Mouse (Mus musculus): Measurements from ENCODE around the gene Tmem208. TPM values are rescaled to one million over a fixed set of nuclear protein-coding genes. Genes with fewer than 3 reads are reported as not detected.
A peak's percentile ranks its signal among the peaks of the same experiment; 100 is the strongest.

Gene Tmem208
- polyA plus RNA-seq, 1 experiment from 2014 or later: 126 TPM

DNA sequence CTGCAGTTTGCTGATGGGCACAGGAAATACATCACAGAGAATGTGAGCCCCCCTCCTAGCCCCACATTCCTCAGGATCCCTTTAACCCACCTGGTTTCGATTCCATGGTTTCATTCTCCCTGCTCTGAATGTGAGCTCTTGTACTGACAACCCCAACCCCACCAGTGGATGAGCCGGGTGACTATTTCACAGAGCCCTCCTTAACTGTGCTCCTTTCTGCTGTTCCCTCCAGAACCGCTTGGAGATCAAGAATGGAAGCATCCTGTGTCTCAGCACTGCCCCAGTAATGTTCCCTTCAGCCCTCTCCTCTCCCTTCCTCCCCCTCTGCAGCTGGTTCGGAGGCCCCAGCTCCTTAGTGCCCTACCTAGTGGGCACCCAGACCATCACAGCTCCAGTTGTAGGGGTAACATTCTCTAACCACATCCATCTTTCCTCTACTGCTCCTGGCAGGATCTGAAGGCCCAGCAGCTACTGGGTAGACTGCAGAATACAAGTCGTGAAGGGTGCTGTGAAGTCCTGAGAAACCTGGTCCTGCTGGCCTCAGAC, 19.9 kb upstream of the Tmem208 start:
- peak overlapping the region; percentile 31 for H3K4me2 ChIP-seq (ENCODE audit: low read length)
- ATAC-seq: peak; percentile 29
- H3K4me3 ChIP-seq (replicated peaks; ENCODE audit: low read length): no peak overlapping the region
- H3K27ac ChIP-seq (ENCODE audit: low read length): no peak overlapping the region
- no peaks in the 10 kb centered on the region for H3K9me3 ChIP-seq (ENCODE audit: control insufficient read depth, low read length)
- H3K27me3 ChIP-seq (replicated peaks; ENCODE audit: control insufficient read depth, insufficient read depth, low read length): no peaks in the 10 kb centered on the region
- WGBS: 62% methylated on average over 5 of the region's 5 CpGs
- peaks cover 25% of the 10 kb centered on the region for H3K36me3 ChIP-seq (ENCODE audit: control insufficient read depth, insufficient read depth)
- H3K4me1 ChIP-seq (replicated peaks; ENCODE audit: control insufficient read depth, insufficient read depth, low read length): peaks cover 8% of the 10 kb centered on the region
- H3K9ac ChIP-seq (replicated peaks; ENCODE audit: low read depth, low read length): no peak overlapping the region

DNA sequence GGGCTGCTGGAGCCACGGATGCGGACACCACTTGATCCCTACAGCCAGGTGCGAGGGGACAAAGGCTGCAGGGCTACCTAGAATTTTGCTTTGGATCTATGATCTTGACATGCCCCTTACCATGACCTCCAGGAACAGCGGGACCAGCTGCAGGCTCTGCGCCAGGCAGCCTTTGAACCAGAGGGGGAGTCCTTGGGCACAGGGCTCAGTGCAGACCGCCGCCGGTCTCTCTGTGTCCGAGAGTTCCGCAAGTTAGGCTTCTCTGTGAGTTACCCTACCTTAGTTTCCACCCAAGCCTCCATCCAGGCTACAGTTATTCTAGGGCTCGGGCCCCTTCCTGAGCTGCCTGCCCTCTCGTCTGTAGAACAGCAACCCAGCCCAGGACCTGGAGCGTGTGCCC, 18.5 kb upstream of the Tmem208 start:
- Histone ChIP-seq H3K9ac (replicated peaks; ENCODE audit: low read depth, low read length) (no peak overlapping the region), H3K4me2 (ENCODE audit: low read length) (no peak overlapping the region), H3K27ac (ENCODE audit: low read length) (no peak overlapping the region), H3K36me3 (ENCODE audit: control insufficient read depth, insufficient read depth) (peaks cover 19% of the 10 kb centered on the region), H3K4me3 (replicated peaks; ENCODE audit: low read length) (no peak overlapping the region), H3K27me3 (replicated peaks; ENCODE audit: control insufficient read depth, insufficient read depth, low read length) (no peaks in the 10 kb centered on the region), H3K9me3 (ENCODE audit: control insufficient read depth, low read length) (no peaks in the 10 kb centered on the region), H3K4me1 (replicated peaks; ENCODE audit: control insufficient read depth, insufficient read depth, low read length) (peaks cover 8% of the 10 kb centered on the region)
- WGBS: 94% methylated on average over 13 of the region's 13 CpGs
- ATAC-seq: no peak

DNA sequence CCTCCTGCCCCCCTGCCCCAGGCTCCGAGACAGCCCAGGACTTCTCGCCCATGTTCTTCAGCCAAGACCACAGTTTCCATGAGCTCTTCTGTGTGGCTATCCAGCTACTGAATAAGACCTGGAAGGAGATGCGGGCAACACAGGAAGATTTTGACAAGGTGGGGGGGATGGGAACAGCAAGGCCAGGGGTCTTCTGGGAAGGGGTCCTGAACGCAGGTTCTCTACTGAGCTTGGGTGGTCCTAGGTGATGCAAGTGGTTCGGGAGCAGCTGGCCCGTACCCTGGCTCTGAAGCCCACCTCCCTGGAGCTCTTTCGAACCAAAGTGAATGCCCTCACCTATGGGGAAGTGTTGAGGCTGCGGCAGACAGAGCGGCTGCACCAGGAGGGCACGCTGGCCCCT, 17.7 kb upstream of the Tmem208 start:
- H3K9ac ChIP-seq (replicated peaks; ENCODE audit: low read depth, low read length): no peak overlapping the region
- no peaks in the 10 kb centered on the region for H3K9me3 ChIP-seq (ENCODE audit: control insufficient read depth, low read length)
- H3K4me1 ChIP-seq (replicated peaks; ENCODE audit: control insufficient read depth, insufficient read depth, low read length): peaks cover 8% of the 10 kb centered on the region
- H3K27ac ChIP-seq (ENCODE audit: low read length): no peak overlapping the region
- WGBS: 91% methylated on average over 10 of the region's 10 CpGs
- no peaks in the 10 kb centered on the region for H3K27me3 ChIP-seq (replicated peaks; ENCODE audit: control insufficient read depth, insufficient read depth, low read length)
- peaks cover 15% of the 10 kb centered on the region for H3K36me3 ChIP-seq (ENCODE audit: control insufficient read depth, insufficient read depth)
- H3K4me2 ChIP-seq (ENCODE audit: low read length): no peak overlapping the region
- H3K4me3 ChIP-seq (replicated peaks; ENCODE audit: low read length): no peak overlapping the region
- no peak for ATAC-seq

DNA sequence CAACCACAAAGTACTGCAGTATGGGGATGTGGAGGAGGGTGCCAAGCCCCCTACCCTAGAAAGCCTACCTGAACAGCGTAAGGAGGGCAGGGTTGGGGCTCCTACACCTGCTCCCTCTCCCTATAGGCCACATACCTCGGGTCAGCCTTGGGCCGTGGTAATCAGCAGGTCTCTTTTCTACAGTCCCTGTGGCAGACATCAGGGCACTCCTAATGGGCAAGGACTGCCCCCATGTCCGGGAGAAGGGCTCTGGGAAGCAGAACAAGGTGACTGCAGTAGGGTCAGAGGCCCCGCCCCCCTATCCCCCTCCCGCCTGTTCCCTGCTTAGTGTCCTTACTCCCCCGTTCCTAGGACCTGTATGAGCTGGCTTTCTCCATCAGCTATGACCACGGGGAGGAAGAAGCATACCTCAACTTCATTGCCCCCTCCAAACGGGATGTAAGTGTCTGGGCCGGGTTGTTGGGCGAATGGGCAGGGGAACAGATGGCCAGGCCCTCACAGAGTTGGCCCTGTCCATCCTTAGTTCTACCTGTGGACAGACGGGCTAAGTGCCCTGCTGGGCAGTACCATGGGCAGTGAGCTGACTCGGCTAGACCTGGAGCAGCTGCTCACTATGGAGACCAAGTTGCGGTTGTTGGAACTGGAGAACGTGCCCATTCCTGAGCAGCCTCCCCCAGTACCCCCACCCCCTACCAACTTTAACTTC, 16.9 kb upstream of the Tmem208 start:
- ATAC-seq: no peak
- H3K9ac ChIP-seq (replicated peaks; ENCODE audit: low read depth, low read length): no peak overlapping the region
- H3K4me2 ChIP-seq (ENCODE audit: low read length): no peak overlapping the region
- 85% methylated on average over 15 of the region's 15 CpGs for WGBS
- peaks cover 11% of the 10 kb centered on the region for H3K36me3 ChIP-seq (ENCODE audit: control insufficient read depth, insufficient read depth)
- H3K27ac ChIP-seq (ENCODE audit: low read length): no peak overlapping the region
- H3K4me1 ChIP-seq (replicated peaks; ENCODE audit: control insufficient read depth, insufficient read depth, low read length): peaks cover 8% of the 10 kb centered on the region
- H3K9me3 ChIP-seq (ENCODE audit: control insufficient read depth, low read length): no peaks in the 10 kb centered on the region
- no peak overlapping the region for H3K4me3 ChIP-seq (replicated peaks; ENCODE audit: low read length)
- no peaks in the 10 kb centered on the region for H3K27me3 ChIP-seq (replicated peaks; ENCODE audit: control insufficient read depth, insufficient read depth, low read length)

DNA sequence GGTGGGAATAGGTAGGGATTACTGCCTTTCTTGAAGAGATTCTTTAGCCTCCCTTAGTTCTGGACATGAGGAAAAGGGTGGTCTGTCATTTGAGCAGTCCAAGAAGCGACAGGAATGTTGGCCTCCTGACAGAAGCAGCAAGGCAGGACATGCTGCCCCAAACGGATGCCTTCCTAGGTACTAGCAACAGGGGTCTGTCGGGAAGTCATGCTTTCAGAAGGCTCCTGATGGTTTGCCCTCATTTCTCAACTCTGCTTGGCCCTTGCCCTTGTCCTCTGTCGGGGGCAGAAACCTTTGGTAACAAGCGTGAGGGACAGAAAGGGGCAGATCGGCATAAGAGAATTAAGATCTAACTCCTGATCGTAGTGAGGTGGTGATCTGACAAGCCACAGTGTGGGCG, 16.0 kb upstream of the Tmem208 start:
- WGBS: 88% methylated on average over 8 of the region's 8 CpGs
- no peak overlapping the region for H3K4me3 ChIP-seq (replicated peaks; ENCODE audit: low read length)
- no peak overlapping the region for H3K9ac ChIP-seq (replicated peaks; ENCODE audit: low read depth, low read length)
- no peak overlapping the region for H3K27ac ChIP-seq (ENCODE audit: low read length)
- peaks cover 11% of the 10 kb centered on the region for H3K36me3 ChIP-seq (ENCODE audit: control insufficient read depth, insufficient read depth)
- H3K4me1 ChIP-seq (replicated peaks; ENCODE audit: control insufficient read depth, insufficient read depth, low read length): peaks cover 8% of the 10 kb centered on the region
- H3K4me2 ChIP-seq (ENCODE audit: low read length): no peak overlapping the region
- ATAC-seq: no peak
- no peaks in the 10 kb centered on the region for H3K27me3 ChIP-seq (replicated peaks; ENCODE audit: control insufficient read depth, insufficient read depth, low read length)
- no peaks in the 10 kb centered on the region for H3K9me3 ChIP-seq (ENCODE audit: control insufficient read depth, low read length)

DNA sequence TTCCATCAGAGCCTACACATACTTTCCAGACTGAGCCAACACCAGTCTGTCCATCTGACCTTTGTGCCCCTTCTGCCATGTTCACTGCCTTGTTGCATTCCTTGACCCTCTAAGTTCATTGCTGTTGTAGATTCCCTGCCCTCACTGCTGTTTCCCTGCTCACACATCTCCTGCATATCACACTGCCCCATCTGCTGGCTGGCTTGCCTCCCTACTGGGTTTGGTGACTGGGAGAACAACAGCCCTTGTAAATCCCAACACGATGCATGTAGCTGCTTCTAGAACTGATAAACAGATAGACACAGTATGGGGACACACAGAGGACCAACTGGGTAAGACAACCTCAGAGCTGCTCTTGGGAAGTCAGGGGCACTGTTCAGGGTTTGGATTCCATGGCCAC, 14.4 kb upstream of the Tmem208 start:
- no peaks in the 10 kb centered on the region for H3K27me3 ChIP-seq (replicated peaks; ENCODE audit: control insufficient read depth, insufficient read depth, low read length)
- no peak overlapping the region for H3K4me2 ChIP-seq (ENCODE audit: low read length)
- H3K36me3 ChIP-seq (ENCODE audit: control insufficient read depth, insufficient read depth): peaks cover 14% of the 10 kb centered on the region
- H3K9me3 ChIP-seq (ENCODE audit: control insufficient read depth, low read length): no peaks in the 10 kb centered on the region
- no peak overlapping the region for H3K4me3 ChIP-seq (replicated peaks; ENCODE audit: low read length)
- no peak overlapping the region for H3K27ac ChIP-seq (ENCODE audit: low read length)
- no peak overlapping the region for H3K9ac ChIP-seq (replicated peaks; ENCODE audit: low read depth, low read length)
- no peaks in the 10 kb centered on the region for H3K4me1 ChIP-seq (replicated peaks; ENCODE audit: control insufficient read depth, insufficient read depth, low read length)
- no peak for ATAC-seq
- WGBS: 100% methylated on average over 1 of the region's 1 CpGs

DNA sequence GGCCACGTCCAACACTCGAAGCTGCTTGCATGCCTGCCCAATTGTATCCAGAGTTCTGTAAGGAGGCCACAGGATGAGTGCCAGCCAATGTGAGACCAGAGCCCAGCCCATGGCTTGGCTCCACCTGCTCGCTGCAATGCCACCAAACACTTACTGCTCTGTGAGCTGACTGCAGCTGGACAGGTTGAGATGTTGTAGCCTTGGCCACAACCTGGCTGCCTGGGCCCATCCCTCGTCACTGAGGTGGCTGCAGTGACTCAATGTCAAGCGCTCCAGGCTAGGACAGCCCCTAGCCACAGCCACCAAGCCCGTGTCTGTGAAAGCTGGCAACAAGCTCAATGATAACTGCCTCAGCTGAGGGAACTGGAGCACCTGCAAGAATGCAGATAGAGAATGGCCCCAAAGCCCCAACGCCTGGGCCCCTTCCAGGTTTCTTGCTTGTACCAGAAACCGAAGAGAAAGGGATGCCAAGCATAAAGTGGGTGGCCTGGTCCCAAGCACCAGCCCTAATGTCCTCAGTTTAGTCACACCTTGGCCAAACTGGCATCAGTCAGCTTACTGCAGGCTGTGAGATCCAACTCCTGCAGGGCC, 13.2 kb upstream of the Tmem208 start:
- Histone ChIP-seq H3K27me3 (replicated peaks; ENCODE audit: control insufficient read depth, insufficient read depth, low read length) (no peaks in the 10 kb centered on the region), H3K36me3 (ENCODE audit: control insufficient read depth, insufficient read depth) (peaks cover 10% of the 10 kb centered on the region; the same call in 1 of the 2 replicates), H3K4me1 (replicated peaks; ENCODE audit: control insufficient read depth, insufficient read depth, low read length) (no peaks in the 10 kb centered on the region), H3K9me3 (ENCODE audit: control insufficient read depth, low read length) (no peaks in the 10 kb centered on the region), H3K27ac (ENCODE audit: low read length) (no peak overlapping the region), H3K4me2 (ENCODE audit: low read length) (no peak overlapping the region), H3K4me3 (replicated peaks; ENCODE audit: low read length) (no peak overlapping the region), H3K9ac (replicated peaks; ENCODE audit: low read depth, low read length) (no peak overlapping the region)
- 92% methylated on average over 8 of the region's 8 CpGs for WGBS
- no peak for ATAC-seq

DNA sequence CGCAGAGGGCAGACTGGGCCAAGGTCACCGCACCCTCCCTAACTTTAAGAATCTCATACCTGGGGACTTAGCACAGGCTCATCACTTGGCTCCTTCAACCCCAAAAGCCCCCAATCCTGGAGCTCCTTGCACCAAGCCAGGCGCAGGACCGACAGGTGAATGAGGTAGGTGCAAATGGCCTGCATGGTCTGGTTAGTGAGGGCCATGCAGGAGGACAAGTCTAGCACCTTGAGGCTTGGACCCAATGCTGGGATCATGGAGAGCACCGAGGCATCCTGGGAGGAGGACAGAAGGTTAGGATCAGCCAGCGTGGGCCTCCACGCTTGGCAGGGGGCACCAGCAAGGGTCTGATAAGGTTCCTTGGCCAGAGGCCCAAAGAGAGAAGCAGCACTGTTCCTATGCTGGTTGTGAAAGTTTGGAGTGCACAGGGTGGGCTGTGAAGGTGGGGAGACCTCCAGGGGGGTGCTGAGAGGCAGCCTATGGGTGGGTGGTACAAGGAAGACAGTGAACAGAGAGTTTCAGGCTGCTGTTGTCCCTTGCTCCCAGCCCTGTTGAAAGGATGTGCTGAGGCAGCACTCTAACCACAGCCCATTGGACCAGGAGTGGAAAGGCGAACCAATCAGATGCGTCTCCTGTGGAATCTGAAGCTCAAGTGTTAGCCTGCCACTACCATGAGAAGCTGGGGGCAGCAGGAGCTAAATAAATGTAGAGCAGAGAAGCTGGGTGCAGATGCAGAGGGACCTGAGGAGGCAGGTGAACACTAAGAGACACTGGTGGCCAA, 12.3 kb upstream of the Tmem208 start:
- no peak overlapping the region for H3K27ac ChIP-seq (ENCODE audit: low read length)
- H3K36me3 ChIP-seq (ENCODE audit: control insufficient read depth, insufficient read depth): peaks cover 8% of the 10 kb centered on the region; the same call in 1 of the 2 replicates
- no peaks in the 10 kb centered on the region for H3K4me1 ChIP-seq (replicated peaks; ENCODE audit: control insufficient read depth, insufficient read depth, low read length)
- H3K4me2 ChIP-seq (ENCODE audit: low read length): no peak overlapping the region
- H3K9ac ChIP-seq (replicated peaks; ENCODE audit: low read depth, low read length): no peak overlapping the region
- WGBS: 79% methylated on average over 9 of the region's 9 CpGs
- no peak overlapping the region for H3K4me3 ChIP-seq (replicated peaks; ENCODE audit: low read length)
- no peaks in the 10 kb centered on the region for H3K9me3 ChIP-seq (ENCODE audit: control insufficient read depth, low read length)
- no peak for ATAC-seq
- no peaks in the 10 kb centered on the region for H3K27me3 ChIP-seq (replicated peaks; ENCODE audit: control insufficient read depth, insufficient read depth, low read length)

DNA sequence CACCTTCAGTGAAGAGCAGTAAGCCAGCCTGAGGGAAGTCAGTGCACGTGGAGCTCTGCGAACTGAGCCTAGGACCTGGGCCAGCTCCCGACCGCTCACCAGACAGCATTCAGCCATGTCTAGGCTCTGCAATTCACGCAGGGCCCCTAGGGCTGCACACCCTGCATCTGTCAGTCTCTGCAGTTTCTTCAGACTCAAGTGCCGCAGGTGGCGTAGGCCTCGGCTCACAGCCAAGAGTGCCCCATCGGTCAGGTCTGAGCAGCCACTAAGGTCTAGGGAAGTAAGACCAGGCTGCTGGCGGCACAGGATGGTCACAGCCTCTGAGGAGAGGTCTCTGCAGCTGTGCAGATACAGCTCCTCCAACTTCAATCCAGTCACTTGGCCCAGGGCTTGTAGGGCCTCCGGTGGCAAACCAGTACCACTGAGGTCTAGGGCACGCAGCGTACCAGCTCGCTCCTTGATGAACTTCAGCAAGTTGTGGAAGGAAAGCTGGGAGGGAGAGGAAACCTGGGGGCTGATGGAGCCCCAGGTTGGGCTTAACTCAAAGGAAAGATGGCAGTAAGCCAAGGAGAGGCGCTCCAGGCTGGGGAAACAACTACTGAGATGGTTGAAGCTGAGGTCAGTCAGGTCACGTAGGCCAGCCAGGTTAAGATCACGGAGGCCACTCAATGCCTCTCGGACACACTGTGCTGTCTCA, 10.9 kb upstream of the Tmem208 start:
- Histone ChIP-seq H3K4me3 (replicated peaks; ENCODE audit: low read length) (no peak overlapping the region), H3K27me3 (replicated peaks; ENCODE audit: control insufficient read depth, insufficient read depth, low read length) (no peaks in the 10 kb centered on the region), H3K9ac (replicated peaks; ENCODE audit: low read depth, low read length) (no peak overlapping the region), H3K4me2 (ENCODE audit: low read length) (no peak overlapping the region), H3K4me1 (replicated peaks; ENCODE audit: control insufficient read depth, insufficient read depth, low read length) (no peaks in the 10 kb centered on the region), H3K9me3 (ENCODE audit: control insufficient read depth, low read length) (no peaks in the 10 kb centered on the region), H3K27ac (ENCODE audit: low read length) (no peak overlapping the region), H3K36me3 (ENCODE audit: control insufficient read depth, insufficient read depth) (peaks cover 11% of the 10 kb centered on the region; the same call in 1 of the 2 replicates)
- 93% methylated on average over 18 of the region's 18 CpGs for WGBS
- no peak for ATAC-seq
